9 mouse cellular contexts compared by ENCODE assay signal in the genomic region with DNA sequence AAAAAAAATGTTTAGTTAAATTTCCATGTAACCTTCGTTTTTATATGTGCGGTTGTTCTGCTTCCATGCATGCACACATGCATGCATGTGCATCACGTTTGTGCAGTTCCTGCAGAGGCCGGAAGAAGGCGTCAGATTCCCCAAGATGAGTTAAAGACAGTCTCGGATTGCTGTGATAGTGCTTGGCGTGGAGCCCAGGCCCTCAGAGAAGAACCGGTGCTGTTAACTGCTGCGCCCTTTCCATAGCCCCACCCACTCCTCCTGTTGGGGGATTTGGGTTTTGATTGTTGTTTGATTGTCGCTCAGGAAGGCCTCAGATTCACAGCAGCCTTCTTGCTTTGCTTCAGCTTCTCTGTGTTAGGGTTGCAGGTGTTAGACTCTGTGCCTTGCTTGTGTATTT. TPM values are rescaled to one million over a fixed set of nuclear protein-coding genes. Genes with fewer than 3 reads are reported as not detected.
DNase-seq lines count a peak whose midpoint lies in the region; ATAC-seq and TF ChIP-seq lines count a peak whose summit lies in the region.
"Had no signal": no experiment of that assay in that cellular context is flagged by ENCODE, and none has a peak within 500 bp of the region (broad histone marks: within the 10 kb centered on the region; RNA-seq: fewer than 3 reads in every experiment).

No protein-coding gene starts in this region.

- H3K4me2 ChIP-seq in limb, embryonic 12.5 days, result no peak overlapping the region
- H3K4me2 ChIP-seq in intestine, embryonic 16.5 days (ENCODE audit: low read depth, low read length), result no peak overlapping the region
- H3K4me2 ChIP-seq in lung, postnatal 0 days (replicated peaks; ENCODE audit: low read depth, low read length), result no peak overlapping the region

- TF ChIP-seq CTCF in gastrocnemius, adult 2 months (IDR thresholded peaks at IDR 0.05), result peak; percentile 43
- peak; percentile 66 for TF ChIP-seq CTCF in lung, postnatal 0 days (IDR thresholded peaks at IDR 0.05)

- WGBS in limb, embryonic 12.5 days, result 41% methylated on average over 10 of the region's 10 CpGs
- 51% methylated on average over 10 of the region's 10 CpGs for WGBS in limb, embryonic 10.5 days
- WGBS in intestine, embryonic 16.5 days, result 23% methylated on average over 10 of the region's 10 CpGs
- 23% methylated on average over 10 of the region's 10 CpGs for WGBS in lung, postnatal 0 days

- no peak overlapping the region for H3K4me3 ChIP-seq in limb, embryonic 12.5 days (replicated peaks)
- no peak overlapping the region for H3K4me3 ChIP-seq in limb, embryonic 10.5 days
- H3K4me3 ChIP-seq in gastrocnemius, adult 2 months, result peak overlapping the region; percentile 9; the same call in 1 of the 2 replicates
- H3K4me3 ChIP-seq in intestine, embryonic 16.5 days (ENCODE audit: low read length), result no peak overlapping the region
- H3K4me3 ChIP-seq in lung, postnatal 0 days (ENCODE audit: low read depth, low read length), result no peak overlapping the region

- no peaks in the 10 kb centered on the region for H3K9me3 ChIP-seq in limb, embryonic 12.5 days
- H3K9me3 ChIP-seq in limb, embryonic 10.5 days (replicated peaks), result no peaks in the 10 kb centered on the region
- no peaks in the 10 kb centered on the region for H3K9me3 ChIP-seq in intestine, embryonic 16.5 days (ENCODE audit: control insufficient read depth, low read length)
- no peaks in the 10 kb centered on the region for H3K9me3 ChIP-seq in lung, postnatal 0 days (ENCODE audit: low read length)

- no peak for DNase-seq in limb, embryonic 10.5 days (ENCODE audit: low spot score)
- DNase-seq in adrenal gland, postnatal 14 days, result peak; percentile 70
- peak; percentile 75 for DNase-seq in gastrocnemius, adult 2 months
- DNase-seq in lung, postnatal 0 days (ENCODE audit: low spot score), result peak; percentile 90
- peak; percentile 11 to 20 for DNase-seq in thymus, postnatal 10 days (ENCODE audit: low spot score in 2 of 2)
- DNase-seq in urinary bladder, postnatal 25 days (ENCODE audit: low spot score), result no peak

- no peaks in the 10 kb centered on the region for H3K27me3 ChIP-seq in limb, embryonic 12.5 days
- H3K27me3 ChIP-seq in limb, embryonic 10.5 days (ENCODE audit: low read depth, poor library complexity, severe bottlenecking), result no peaks in the 10 kb centered on the region
- H3K27me3 ChIP-seq in intestine, embryonic 16.5 days (replicated peaks; ENCODE audit: control insufficient read depth, insufficient read depth, low read length), result no peaks in the 10 kb centered on the region
- H3K27me3 ChIP-seq in lung, postnatal 0 days (replicated peaks; ENCODE audit: insufficient read depth, low read length), result no peaks in the 10 kb centered on the region

- H3K4me1 ChIP-seq in limb, embryonic 12.5 days (replicated peaks), result peaks cover 17% of the 10 kb centered on the region
- H3K4me1 ChIP-seq in limb, embryonic 10.5 days, result peaks cover 7% of the 10 kb centered on the region; the same call in 1 of the 2 replicates
- peaks cover 26% of the 10 kb centered on the region for H3K4me1 ChIP-seq in intestine, embryonic 16.5 days (ENCODE audit: control insufficient read depth, insufficient read depth, low read length)
- H3K4me1 ChIP-seq in lung, postnatal 0 days (ENCODE audit: insufficient read depth, low read depth, low read length), result peaks cover 3% of the 10 kb centered on the region; the same call in 1 of the 2 replicates

- TF ChIP-seq EP300 in lung, postnatal 0 days (IDR thresholded peaks at IDR 0.05), result no peak

- intact Hi-C loops in gastrocnemius, adult 2 months (cut with DNase I), result no loop called here

- peaks cover 37% of the 10 kb centered on the region for H3K36me3 ChIP-seq in limb, embryonic 12.5 days
- peaks cover 50% of the 10 kb centered on the region for H3K36me3 ChIP-seq in limb, embryonic 10.5 days
- peaks cover 12% of the 10 kb centered on the region for H3K36me3 ChIP-seq in intestine, embryonic 16.5 days (ENCODE audit: control insufficient read depth, insufficient read depth, low read length)
- peaks cover 12% of the 10 kb centered on the region; the same call in 1 of the 2 replicates for H3K36me3 ChIP-seq in lung, postnatal 0 days (ENCODE audit: insufficient read depth, low read length)

- 0 out of 2 replicates have a peak overlapping the region, but pooled peaks have one; percentile 41 for H3K27ac ChIP-seq in limb, embryonic 12.5 days
- H3K27ac ChIP-seq in limb, embryonic 10.5 days, result no peak overlapping the region
- peak overlapping the region; percentile 62 for H3K27ac ChIP-seq in gastrocnemius, adult 2 months
- peak overlapping the region; percentile 9 for H3K27ac ChIP-seq in intestine, embryonic 16.5 days (ENCODE audit: low read length)
- H3K27ac ChIP-seq in lung, postnatal 0 days (ENCODE audit: low read length), result peak overlapping the region; percentile 20; the same call in 1 of the 2 replicates
- H3K27ac ChIP-seq: macrophage had no signal

- no peak overlapping the region for H3K9ac ChIP-seq in limb, embryonic 12.5 days (replicated peaks)
- 0 out of 2 replicates have a peak overlapping the region, but pooled peaks have one; percentile 24 for H3K9ac ChIP-seq in intestine, embryonic 16.5 days (ENCODE audit: low read depth, low read length)
- no peak overlapping the region for H3K9ac ChIP-seq in lung, postnatal 0 days (replicated peaks; ENCODE audit: low read depth)

- ATAC-seq in limb, embryonic 12.5 days (ENCODE audit: insufficient number of reproducible peaks, insufficient read depth, low FRiP score, low TSS enrichment, low read depth), result no peak
- peak; percentile 61; the same call in 1 of the 2 replicates for ATAC-seq in intestine, embryonic 16.5 days
- ATAC-seq in lung, postnatal 0 days, result peak; percentile 54

RNA-seq across cellular contexts. Expression of gene Klc1, which starts 10.7 kb away (rescaled TPM):
- 114 and 121 TPM in 2 replicates for polyA plus RNA-seq in limb, embryonic 12.5 days (2016; fragmentation: Nextera tagmentation; extraction: Ambion mirVana)
- polyA plus RNA-seq in limb, embryonic 10.5 days (2016; fragmentation: Nextera tagmentation; extraction: Ambion mirVana), result 87.5 and 98.0 TPM in 2 replicates
- 99.9 and 115 TPM in 2 replicates for total RNA-seq in adrenal gland, postnatal 14 days (2021)
- 10 to 100 TPM; 61.5 to 75.9 TPM for total RNA-seq in gastrocnemius, adult 2 months (2021)
- 75.7 and 83.4 TPM in 2 replicates for polyA plus RNA-seq in intestine, embryonic 16.5 days (2015; fragmentation: Nextera tagmentation; extraction: Ambion mirVana)
- polyA plus RNA-seq in lung, postnatal 0 days (2015; fragmentation: Nextera tagmentation; extraction: Ambion mirVana), result 86.1 and 89.6 TPM in 2 replicates

RNA-seq across cellular contexts. Expression of gene Xrcc3, which starts 44.4 kb away (rescaled TPM):
- polyA plus RNA-seq in limb, embryonic 12.5 days (2016; fragmentation: Nextera tagmentation; extraction: Ambion mirVana), result 8.0 and 10.2 TPM in 2 replicates
- 21.6 and 23.9 TPM in 2 replicates for polyA plus RNA-seq in limb, embryonic 10.5 days (2016; fragmentation: Nextera tagmentation; extraction: Ambion mirVana)
- total RNA-seq in adrenal gland, postnatal 14 days (2021), result 18.6 and 20.8 TPM in 2 replicates
- under 1 TPM in 1 of 2 experiments, not detected in 1; 0.47 TPM for total RNA-seq in gastrocnemius, adult 2 months (2021)
- 10.6 and 11.0 TPM in 2 replicates for polyA plus RNA-seq in intestine, embryonic 16.5 days (2015; fragmentation: Nextera tagmentation; extraction: Ambion mirVana)
- polyA plus RNA-seq in lung, postnatal 0 days (2015; fragmentation: Nextera tagmentation; extraction: Ambion mirVana), result 1.8 and 2.1 TPM in 2 replicates

RNA-seq across cellular contexts. Expression of gene Zfyve21, which starts 44.7 kb away (rescaled TPM):
- 86.0 and 88.6 TPM in 2 replicates for polyA plus RNA-seq in limb, embryonic 12.5 days (2016; fragmentation: Nextera tagmentation; extraction: Ambion mirVana)
- 69.8 and 75.8 TPM in 2 replicates for polyA plus RNA-seq in limb, embryonic 10.5 days (2016; fragmentation: Nextera tagmentation; extraction: Ambion mirVana)
- total RNA-seq in adrenal gland, postnatal 14 days (2021), result 91.0 and 96.9 TPM in 2 replicates
- 10 to 100 TPM; 15.6 to 18.0 TPM for total RNA-seq in gastrocnemius, adult 2 months (2021)
- 232 and 245 TPM in 2 replicates for polyA plus RNA-seq in intestine, embryonic 16.5 days (2015; fragmentation: Nextera tagmentation; extraction: Ambion mirVana)
- 160 and 163 TPM in 2 replicates for polyA plus RNA-seq in lung, postnatal 0 days (2015; fragmentation: Nextera tagmentation; extraction: Ambion mirVana)

RNA-seq across cellular contexts. Expression of gene Apopt1, which starts 56.2 kb away (rescaled TPM):
- 59.3 and 63.8 TPM in 2 replicates for polyA plus RNA-seq in limb, embryonic 12.5 days (2016; fragmentation: Nextera tagmentation; extraction: Ambion mirVana)
- polyA plus RNA-seq in limb, embryonic 10.5 days (2016; fragmentation: Nextera tagmentation; extraction: Ambion mirVana), result 57.4 and 64.8 TPM in 2 replicates
- total RNA-seq in adrenal gland, postnatal 14 days (2021), result 72.5 and 73.3 TPM in 2 replicates
- 10 to 100 TPM; 37.4 to 46.7 TPM for total RNA-seq in gastrocnemius, adult 2 months (2021)
- polyA plus RNA-seq in intestine, embryonic 16.5 days (2015; fragmentation: Nextera tagmentation; extraction: Ambion mirVana), result 56.2 and 58.2 TPM in 2 replicates
- polyA plus RNA-seq in lung, postnatal 0 days (2015; fragmentation: Nextera tagmentation; extraction: Ambion mirVana), result 42.3 and 43.1 TPM in 2 replicates

RNA-seq across cellular contexts. Expression of gene Bag5, which starts 56.2 kb away (rescaled TPM):
- polyA plus RNA-seq in limb, embryonic 12.5 days (2016; fragmentation: Nextera tagmentation; extraction: Ambion mirVana), result 60.5 and 60.9 TPM in 2 replicates
- 52.6 and 52.9 TPM in 2 replicates for polyA plus RNA-seq in limb, embryonic 10.5 days (2016; fragmentation: Nextera tagmentation; extraction: Ambion mirVana)
- 32.5 and 34.6 TPM in 2 replicates for total RNA-seq in adrenal gland, postnatal 14 days (2021)
- 10 to 100 TPM; 14.7 to 19.2 TPM for total RNA-seq in gastrocnemius, adult 2 months (2021)
- 43.0 and 46.2 TPM in 2 replicates for polyA plus RNA-seq in intestine, embryonic 16.5 days (2015; fragmentation: Nextera tagmentation; extraction: Ambion mirVana)
- polyA plus RNA-seq in lung, postnatal 0 days (2015; fragmentation: Nextera tagmentation; extraction: Ambion mirVana), result 48.9 and 52.5 TPM in 2 replicates

Comparison
In these comparisons a context has a peak if more than half of its experiments do, and no peak if none do; other contexts are left out.
1. DNase-seq: peak in adrenal gland, postnatal 14 days (single experiment), gastrocnemius, adult 2 months (single experiment), lung, postnatal 0 days (single experiment) and thymus, postnatal 10 days (2 of 2); none in limb, embryonic 10.5 days (single experiment) and urinary bladder, postnatal 25 days (single experiment).